Mouse (Mus musculus) stomach, postnatal 0 days (tissue): ENCODE measurements around the gene Crhr2. TPM values are rescaled to one million over a fixed set of nuclear protein-coding genes. Genes with fewer than 3 reads are reported as not detected.

Source experiments
- ATAC-seq: fragments of 200-750 bp; cut with Nextera tagmentation; 2 replicates; pipeline ENCODE4 v1.8.0; 2017; ENCODE audit not compliant: low FRiP score, low TSS enrichment
- DNase-seq: peaks from one replicate; pipeline ENCODE4 v3.0.0-alpha.2; 2016; ENCODE audit warnings: low spot score
- H3K27ac ChIP-seq: fragments of 300-500 bp; sonication (generic); replicated peaks from 2 replicates; pipeline ENCODE4 v1.5.1; 2014; ENCODE audit warnings: mild to moderate bottlenecking, control low read depth
- H3K27me3 ChIP-seq: fragments of 300-500 bp; sonication (generic); 2 replicates; pipeline ENCODE4 v1.6.1; 2014; ENCODE audit warnings: low read length; ENCODE audit not compliant: control insufficient read depth, insufficient read depth
- H3K36me3 ChIP-seq: fragments of 300-500 bp; sonication (generic); 2 replicates; pipeline ENCODE4 v1.6.1; 2014; ENCODE audit warnings: low read length, mixed read lengths; ENCODE audit not compliant: control insufficient read depth, insufficient read depth
- H3K4me1 ChIP-seq: fragments of 300-500 bp; sonication (generic); replicated peaks from 2 replicates; pipeline ENCODE4 v1.6.1; 2014; ENCODE audit warnings: antibody characterized with exemption; ENCODE audit not compliant: control insufficient read depth, insufficient read depth
- H3K4me2 ChIP-seq: fragments of 300-500 bp; sonication (generic); replicated peaks from 2 replicates; pipeline ENCODE4 v1.6.1; 2014; ENCODE audit warnings: low read depth, mild to moderate bottlenecking, control low read depth, moderate library complexity
- H3K4me3 ChIP-seq: fragments of 300-500 bp; sonication (generic); 2 replicates; pipeline ENCODE4 v1.5.1; 2014; ENCODE audit warnings: low read depth, low read length, control low read depth
- H3K9ac ChIP-seq: fragments of 300-500 bp; sonication (generic); 2 replicates; pipeline ENCODE4 v1.6.1; 2014; ENCODE audit warnings: mild to moderate bottlenecking, low read length, control low read depth, mixed read lengths
- H3K9me3 ChIP-seq: fragments of 300-500 bp; sonication (generic); 2 replicates; pipeline ENCODE4 v1.6.1; 2016; ENCODE audit warnings: low read length; ENCODE audit not compliant: control insufficient read depth
- CTCF ChIP-seq: IDR thresholded peaks from 2 replicates; pipeline ENCODE4 v1.5.1; 2016; ENCODE audit warnings: antibody characterized with exemption, low read depth, mild to moderate bottlenecking, moderate library complexity
- EP300 ChIP-seq: optimal IDR thresholded peaks from 2 replicates; pipeline ENCODE3; 2016; ENCODE audit warnings: antibody characterized with exemption
- WGBS: fragments of 180-500 bp; shearing (Covaris S2); extraction: QIAGEN DNeasy Blood & Tissue Kit; methylation state at CpG from one replicate; pipeline ENCODE4 v1.1.7; 2014; 5-methylcytosine and 5-hydroxymethylcytosine counted together
- polyA plus RNA-seq: library from polyadenylated mRNA; unstranded; fragments of >200 nt; fragmentation: Nextera tagmentation; extraction: Ambion mirVana; gene quantifications from 2 replicates; pipeline ENCODE4 v1.2.1, GENCODE M21; 2015

Gene Crhr2
- polyA plus RNA-seq, 1 experiment from 2014 or later, result 0.23 TPM

DNA sequence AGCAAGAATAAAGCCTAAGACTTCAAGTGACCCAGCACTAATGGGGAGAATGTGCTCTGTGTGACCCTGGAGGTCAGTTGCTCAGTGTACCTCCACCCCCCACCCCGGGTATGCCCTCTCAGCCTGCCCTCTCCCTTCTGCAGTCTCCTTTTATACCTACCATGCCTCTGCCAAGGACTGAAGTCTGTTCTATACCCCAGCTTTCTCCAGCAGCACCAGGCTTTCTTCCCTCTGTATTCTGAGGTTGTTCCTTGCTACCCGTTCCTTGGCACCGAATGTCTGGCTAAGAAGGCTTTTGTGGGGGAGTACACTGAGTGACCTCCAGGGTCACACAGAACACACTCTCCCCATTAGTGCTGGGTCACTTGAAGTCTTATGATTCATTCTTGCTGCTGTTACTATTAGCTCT, 41.1 kb upstream of the Crhr2 start:
- no peak for ATAC-seq
- H3K9me3 ChIP-seq, result no peaks in the 10 kb centered on the region

DNA sequence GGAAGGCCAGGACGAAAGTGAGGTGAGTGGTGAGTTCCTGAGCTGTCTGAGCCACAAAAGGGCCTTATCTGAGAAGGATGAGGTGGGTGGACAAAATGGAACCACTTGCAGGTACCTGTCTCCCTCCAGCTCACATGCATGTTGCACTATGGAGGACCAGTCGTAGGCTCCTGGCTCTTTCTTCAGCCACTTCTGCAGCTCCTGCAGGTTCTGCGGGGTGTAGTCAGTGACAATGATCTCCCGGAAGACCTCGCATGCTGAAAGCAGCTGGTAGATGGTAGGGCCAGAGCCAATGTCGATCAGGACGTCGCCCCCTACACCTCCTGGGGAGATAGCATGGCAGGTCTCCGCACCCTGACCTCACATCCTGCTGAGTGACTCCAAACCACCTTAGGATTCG, 40.4 kb upstream of the Crhr2 start:
- Histone ChIP-seq H3K27me3 (no peaks in the 10 kb centered on the region), H3K4me1 (no peaks in the 10 kb centered on the region), H3K36me3 (no peaks in the 10 kb centered on the region), H3K9ac (no peak overlapping the region), H3K27ac (no peak overlapping the region), H3K4me3 (no peak overlapping the region), H3K9me3 (no peaks in the 10 kb centered on the region), H3K4me2 (no peak overlapping the region)
- 78% methylated on average over 10 of the region's 10 CpGs for WGBS
- DNase-seq (no peak), ATAC-seq (no peak)
- TF ChIP-seq EP300 (no peak), CTCF (no peak)

More for the DNA sequence above, 41.1 kb upstream of the Crhr2 start:
- TF ChIP-seq EP300 (no peak), CTCF (no peak)
- no peak overlapping the region for H3K27ac ChIP-seq
- no peak overlapping the region for H3K9ac ChIP-seq
- H3K36me3 ChIP-seq, result no peaks in the 10 kb centered on the region
- no peak overlapping the region for H3K4me2 ChIP-seq
- H3K4me1 ChIP-seq, result no peaks in the 10 kb centered on the region
- DNase-seq, result no peak
- no peak overlapping the region for H3K4me3 ChIP-seq
- no peaks in the 10 kb centered on the region for H3K27me3 ChIP-seq
- WGBS, result 45% methylated on average over 3 of the region's 3 CpGs

DNA sequence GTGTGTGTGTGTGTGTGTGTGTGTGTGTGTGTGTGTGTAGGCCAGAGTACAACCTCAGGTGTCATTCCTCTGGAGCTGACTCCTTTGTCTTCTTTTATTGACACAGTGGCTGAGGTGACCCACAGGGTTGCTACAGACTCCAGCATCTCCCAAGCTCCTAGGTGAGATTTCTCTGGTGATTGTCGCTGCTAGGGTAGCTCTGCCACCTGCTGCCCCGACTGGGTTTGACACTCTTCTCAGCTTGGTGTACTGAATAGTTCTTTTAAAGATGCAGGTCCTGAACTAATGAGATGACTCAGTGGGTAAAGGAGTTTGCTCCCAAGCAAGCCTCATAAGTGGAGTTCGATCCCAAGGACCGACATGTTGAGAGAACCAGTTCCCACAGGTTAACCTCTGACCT, 38.8 kb upstream of the Crhr2 start:
- Histone ChIP-seq H3K36me3 (no peaks in the 10 kb centered on the region), H3K4me1 (no peaks in the 10 kb centered on the region), H3K4me2 (no peak overlapping the region), H3K9ac (no peak overlapping the region), H3K27me3 (no peaks in the 10 kb centered on the region), H3K4me3 (no peak overlapping the region), H3K9me3 (no peaks in the 10 kb centered on the region), H3K27ac (no peak overlapping the region)
- TF ChIP-seq CTCF, result peak; percentile 46
- TF ChIP-seq EP300, result no peak
- 48% methylated on average over 4 of the region's 4 CpGs for WGBS
- DNase-seq (no peak), ATAC-seq (no peak)

DNA sequence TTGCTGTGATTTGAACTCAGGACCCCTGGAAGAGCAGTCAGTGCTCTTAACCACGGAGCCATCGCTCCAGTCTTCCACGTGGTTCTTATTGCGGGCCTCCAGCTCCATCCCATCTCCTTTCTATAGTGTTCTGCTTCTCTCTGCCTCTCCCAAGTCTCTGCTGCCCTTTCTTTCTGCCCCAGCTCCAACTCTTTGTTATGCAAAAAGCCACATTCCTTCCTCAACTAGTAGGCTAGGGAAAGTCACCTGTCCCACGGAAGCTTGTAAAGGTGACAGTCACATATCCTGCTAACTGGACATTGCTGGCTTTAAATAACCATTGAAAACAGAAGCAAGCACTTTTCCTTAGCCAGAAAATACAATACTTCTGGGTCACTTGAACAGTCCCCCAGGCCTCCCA, 37.0 kb upstream of the Crhr2 start:
- Histone ChIP-seq H3K27ac (no peak overlapping the region), H3K4me1 (no peaks in the 10 kb centered on the region), H3K4me3 (no peak overlapping the region), H3K4me2 (no peak overlapping the region), H3K9me3 (no peaks in the 10 kb centered on the region), H3K27me3 (no peaks in the 10 kb centered on the region), H3K36me3 (no peaks in the 10 kb centered on the region), H3K9ac (no peak overlapping the region)
- ATAC-seq, result no peak
- WGBS, result 70% methylated on average over 5 of the region's 5 CpGs
- TF ChIP-seq EP300 (no peak), CTCF (no peak)
- no peak for DNase-seq

DNA sequence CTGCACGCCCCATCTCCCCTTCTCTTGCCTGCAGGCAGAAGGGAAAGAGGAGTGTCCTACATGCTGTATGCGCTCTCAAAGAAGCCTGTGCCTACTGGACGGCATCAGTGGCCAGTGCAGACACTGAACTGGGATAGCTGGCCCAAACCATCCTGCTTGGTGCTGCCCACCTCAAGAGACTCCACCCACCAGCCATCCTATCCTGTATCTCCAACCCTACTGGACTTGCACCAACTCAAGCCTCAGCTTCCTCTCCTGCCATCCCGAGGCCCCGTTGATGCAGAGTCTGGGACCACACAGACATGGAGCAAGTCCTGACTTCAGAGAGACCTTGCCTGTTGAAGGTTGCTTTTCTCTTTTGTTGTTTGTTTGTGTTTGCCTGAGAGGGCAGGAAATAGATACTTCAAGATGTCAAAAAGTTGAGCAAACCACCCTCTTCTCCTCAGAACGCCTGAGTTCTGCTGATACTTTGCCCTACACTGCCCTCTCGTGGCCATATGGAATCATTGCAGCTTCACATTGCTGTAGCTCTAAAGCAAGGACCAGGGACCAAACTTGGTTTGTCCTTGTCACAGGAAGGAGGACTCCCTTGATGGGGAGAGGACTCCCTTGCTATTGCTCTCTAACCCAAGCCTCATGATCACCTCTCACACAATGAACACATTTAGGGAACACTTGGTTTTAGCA, 34.1 kb upstream of the Crhr2 start:
- H3K9ac ChIP-seq, result no peak overlapping the region
- H3K4me2 ChIP-seq, result no peak overlapping the region
- H3K4me3 ChIP-seq, result no peak overlapping the region
- H3K9me3 ChIP-seq, result no peaks in the 10 kb centered on the region
- no peaks in the 10 kb centered on the region for H3K27me3 ChIP-seq
- no peaks in the 10 kb centered on the region for H3K4me1 ChIP-seq
- H3K36me3 ChIP-seq, result no peaks in the 10 kb centered on the region
- no peak overlapping the region for H3K27ac ChIP-seq
- TF ChIP-seq CTCF (peak; percentile 99), EP300 (no peak)
- ATAC-seq (peak; percentile 47; the same call in 1 of the 2 replicates), DNase-seq (peak; percentile 64)
- WGBS, result 53% methylated on average over 7 of the region's 7 CpGs

DNA sequence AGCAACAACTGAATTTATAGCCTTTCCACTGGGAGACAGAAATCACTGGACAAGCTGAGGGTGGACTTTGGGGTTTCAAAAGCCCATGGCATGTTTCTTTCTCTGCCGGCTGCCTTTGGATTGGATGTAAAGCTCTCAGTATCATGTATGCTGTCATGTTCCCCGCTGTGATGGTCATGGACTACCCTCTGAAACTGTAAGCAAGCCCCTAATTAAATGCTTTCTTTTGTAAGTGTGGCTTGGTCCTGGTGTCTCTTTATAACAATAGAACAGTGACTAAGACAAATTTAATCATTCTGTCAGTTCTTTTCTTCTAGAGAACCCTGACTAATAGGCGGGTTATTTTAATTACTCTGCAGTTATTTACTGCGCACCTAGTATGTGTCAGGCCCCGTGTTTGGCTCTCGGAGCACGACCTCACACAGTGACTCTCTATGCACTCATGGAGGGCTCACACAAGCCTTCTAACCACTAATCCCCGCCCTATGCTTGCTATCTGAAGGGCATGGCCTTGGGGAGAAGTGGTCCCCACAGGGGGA, 30.3 kb upstream of the Crhr2 start:
- no peak for TF ChIP-seq EP300
- TF ChIP-seq CTCF, result no peak
- WGBS, result 81% methylated on average over 8 of the region's 8 CpGs
- Histone ChIP-seq H3K27me3 (no peaks in the 10 kb centered on the region), H3K4me3 (no peak overlapping the region), H3K36me3 (no peaks in the 10 kb centered on the region), H3K4me1 (no peaks in the 10 kb centered on the region), H3K4me2 (no peak overlapping the region), H3K9ac (no peak overlapping the region), H3K9me3 (no peaks in the 10 kb centered on the region), H3K27ac (no peak overlapping the region)
- DNase-seq (no peak), ATAC-seq (no peak)
